Mouse (Mus musculus): ENCODE measurements around the gene Tex45.
A peak's percentile ranks its signal among the peaks of the same experiment; 100 is the strongest.

Tex45 gene

DNA sequence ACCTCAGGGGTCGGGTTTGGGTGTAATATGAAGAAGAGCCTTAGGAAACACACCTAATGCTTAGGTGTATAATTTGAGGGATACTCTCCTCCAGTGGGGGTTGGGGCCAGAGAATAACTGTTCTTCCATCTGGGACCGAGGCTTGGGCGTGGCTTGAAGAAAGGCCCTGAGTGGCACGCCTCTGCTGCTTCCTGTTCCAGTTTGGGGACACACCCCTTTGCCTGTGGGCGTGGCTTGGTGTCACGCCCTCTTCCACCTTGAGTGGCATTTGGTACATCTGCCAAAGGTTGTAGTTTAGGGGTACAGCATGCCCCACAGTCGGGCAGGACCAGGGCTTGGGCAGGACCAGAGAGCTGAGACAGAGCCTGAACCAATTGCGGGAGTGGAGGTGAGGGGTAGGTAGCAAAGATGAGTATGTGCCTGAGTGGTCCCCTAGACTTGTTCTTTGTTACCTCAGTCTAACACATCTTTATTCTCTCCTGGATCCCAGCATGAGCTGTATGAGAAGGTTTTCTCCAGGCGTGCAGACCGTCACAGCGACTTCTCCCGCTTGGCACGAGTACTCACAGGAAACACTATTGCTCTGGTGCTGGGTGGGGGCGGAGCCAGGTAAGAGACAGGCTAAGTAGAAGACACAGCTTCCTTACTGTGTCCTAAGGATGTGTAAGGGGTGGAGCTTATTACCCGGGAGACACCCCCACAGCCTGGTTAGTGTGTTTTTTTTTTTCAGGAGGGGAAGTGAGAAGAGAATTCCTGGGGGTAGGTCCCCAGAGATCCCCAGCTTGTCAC is 65.6 kb downstream of the Tex45 start:
- peak in 1 of 2 experiments; percentile 12 for DNase-seq (ENCODE audit: low spot score in 2 of 2)
